Mouse (Mus musculus): ENCODE results near the gene Slc4a10.

Gene Slc4a10

DNA sequence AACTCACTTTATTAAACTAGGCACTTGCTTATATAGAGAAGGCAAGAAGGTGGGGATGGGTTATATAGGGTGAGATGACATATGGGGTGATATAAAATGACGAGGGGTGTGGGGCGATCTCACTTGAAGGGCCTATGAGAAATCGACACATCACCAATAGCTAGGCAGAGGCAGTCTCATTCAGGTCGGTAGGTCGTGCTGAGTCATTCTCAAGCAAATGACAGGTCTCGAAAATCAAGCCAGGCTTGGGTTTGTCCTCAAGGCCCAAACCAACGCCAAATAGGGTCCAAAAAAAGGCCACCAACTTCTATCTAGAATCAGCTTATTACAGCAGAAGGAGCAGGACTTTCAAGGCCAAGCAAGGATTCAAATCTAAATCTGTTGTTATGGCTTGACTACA lies 233.5 kb downstream of the Slc4a10 start:
- no peak for DNase-seq

- DNase-seq, result no peak
Measured at GRCm38 (mm10) chr2:62285026-62285425, 238.8 kb downstream of the Slc4a10 start.

GRCm38 (mm10) chr2:62285847-62286246 lies 239.6 kb downstream of the Slc4a10 start:
- DNase-seq, result no peak

DNA sequence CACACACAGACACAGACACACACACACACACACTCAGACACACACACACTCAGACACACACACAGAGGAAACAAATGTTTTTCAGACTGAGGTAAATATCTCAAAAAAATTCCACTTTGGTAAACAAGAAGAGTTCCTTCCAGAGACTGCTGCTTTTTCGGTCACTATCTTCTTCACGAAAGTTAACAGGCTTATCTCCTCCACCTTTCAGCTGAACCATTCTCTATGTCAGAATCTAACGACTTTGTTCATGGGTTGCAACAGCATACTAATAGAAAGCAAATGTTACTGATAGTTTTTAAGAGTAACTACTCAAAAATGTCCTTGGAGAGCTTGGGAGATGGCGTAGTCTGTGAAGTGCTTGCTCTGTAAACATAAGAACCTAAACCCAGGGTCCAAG lies 241.3 kb downstream of the Slc4a10 start:
- DNase-seq, result no peak

- no peak for DNase-seq
Measured at GRCm38 (mm10) chr2:62293846-62294245, 247.6 kb downstream of the Slc4a10 start.

- DNase-seq, result no peak
Measured at GRCm38 (mm10) chr2:62301716-62302115, 255.5 kb downstream of the Slc4a10 start.

- DNase-seq, result no peak
Measured at GRCm38 (mm10) chr2:62306978-62307377, 260.7 kb downstream of the Slc4a10 start.

DNA sequence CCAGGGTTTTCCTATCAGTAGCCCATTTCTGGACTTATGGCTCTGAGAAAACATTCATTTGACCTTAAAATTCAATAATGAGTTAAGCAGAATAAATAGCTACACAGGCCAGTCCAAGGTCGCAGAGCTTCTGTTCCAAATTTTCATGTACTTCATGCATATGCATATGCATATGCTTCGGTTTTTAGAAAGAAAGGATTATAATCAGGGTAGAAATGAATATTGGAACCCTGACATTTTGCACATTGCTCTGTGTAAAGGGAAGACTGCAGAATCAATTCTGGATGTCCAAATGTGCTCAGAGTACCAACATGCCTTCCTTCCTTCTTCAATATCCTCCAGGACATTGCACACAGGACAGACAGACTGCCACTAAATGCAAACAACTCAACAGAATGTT lies 261.2 kb downstream of the Slc4a10 start:
- no peak for DNase-seq

DNA sequence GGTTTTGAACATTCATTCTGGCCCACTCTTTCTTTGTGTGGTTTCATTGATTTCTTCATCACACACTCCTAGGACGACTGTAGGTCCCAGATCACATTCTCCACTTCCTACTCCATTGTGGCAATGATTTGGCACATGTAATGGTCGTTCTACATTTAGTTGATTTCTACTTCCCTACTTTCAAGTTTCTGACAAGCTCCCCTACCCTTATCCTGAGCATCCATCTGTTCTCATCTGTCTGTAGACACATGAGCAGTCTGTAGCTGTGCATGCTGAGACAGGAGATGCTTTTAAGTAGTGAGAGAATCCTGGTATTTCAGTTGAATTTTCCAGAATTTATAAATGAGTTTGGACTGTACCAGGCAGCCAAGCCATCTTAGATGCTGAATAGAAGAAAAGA lies 270.7 kb downstream of the Slc4a10 start:
- no peak for DNase-seq

DNA sequence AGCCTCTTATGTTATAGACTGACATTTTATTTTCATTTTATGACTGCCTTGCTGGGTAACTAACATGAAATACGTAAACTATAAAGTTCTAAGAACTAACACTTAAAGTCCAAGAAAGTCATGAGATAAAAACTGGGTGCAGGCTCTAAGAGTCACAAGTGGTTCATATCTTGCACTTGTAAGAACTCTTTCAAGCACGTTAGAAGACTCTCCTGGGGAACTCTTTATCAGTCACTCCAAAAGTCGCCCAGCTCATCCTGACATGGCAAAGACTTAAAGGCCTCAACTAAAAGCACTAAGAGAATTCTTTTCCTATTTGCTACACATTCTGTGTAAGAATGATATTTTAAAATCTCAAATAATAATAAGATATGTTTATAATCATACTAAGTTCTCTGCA lies 273.2 kb downstream of the Slc4a10 start:
- DNase-seq, result no peak

DNA sequence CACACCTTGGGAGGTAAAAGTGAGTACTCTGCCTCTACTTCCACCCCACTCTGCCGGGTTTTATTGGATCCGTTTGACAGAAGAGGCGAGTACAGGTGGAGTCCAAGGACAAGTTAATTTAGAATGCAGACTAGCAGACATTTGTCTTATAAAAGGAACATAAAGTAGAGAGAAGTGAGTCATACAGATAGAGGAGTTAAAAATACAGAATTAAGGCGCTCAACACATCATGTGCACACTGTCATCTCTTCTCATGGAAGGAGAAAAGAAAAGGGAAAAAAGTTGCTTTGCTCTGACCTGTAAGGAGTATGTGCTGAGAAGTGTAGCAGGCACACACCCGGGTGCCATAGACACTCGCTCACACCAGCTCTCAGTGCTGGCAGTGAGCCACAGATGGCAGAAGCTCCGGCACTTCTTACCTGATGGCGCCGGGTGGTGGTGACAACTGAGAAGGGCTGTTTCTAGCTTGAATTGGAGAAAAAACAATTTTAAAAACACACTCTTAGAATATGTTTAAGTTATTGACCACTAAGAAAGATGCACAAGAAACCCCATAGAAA lies 276.9 kb downstream of the Slc4a10 start:
- peak in 1 of 2 experiments; percentile 5 for DNase-seq

DNA sequence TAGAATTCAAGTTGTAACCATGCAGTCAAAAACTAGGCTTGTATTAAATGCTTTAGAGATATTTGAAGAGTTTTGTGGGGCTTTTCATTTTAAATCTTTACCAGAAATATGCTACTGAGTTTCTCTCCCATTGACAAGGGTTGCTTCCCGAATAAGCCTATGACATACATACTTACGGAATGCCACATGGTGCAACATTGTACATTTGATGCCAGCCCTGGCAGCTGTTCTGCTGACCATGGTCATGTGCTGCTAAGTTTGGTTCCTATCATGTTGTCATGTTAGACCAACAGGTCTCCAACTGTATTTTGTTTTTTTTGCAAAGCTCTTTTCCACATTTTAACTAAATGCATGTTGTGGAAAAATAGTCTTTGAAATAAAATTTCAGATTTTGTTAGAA lies 279.1 kb downstream of the Slc4a10 start:
- no peak for DNase-seq

- DNase-seq, result no peak
Measured at GRCm38 (mm10) chr2:62331913-62332312, 285.7 kb downstream of the Slc4a10 start.

DNA sequence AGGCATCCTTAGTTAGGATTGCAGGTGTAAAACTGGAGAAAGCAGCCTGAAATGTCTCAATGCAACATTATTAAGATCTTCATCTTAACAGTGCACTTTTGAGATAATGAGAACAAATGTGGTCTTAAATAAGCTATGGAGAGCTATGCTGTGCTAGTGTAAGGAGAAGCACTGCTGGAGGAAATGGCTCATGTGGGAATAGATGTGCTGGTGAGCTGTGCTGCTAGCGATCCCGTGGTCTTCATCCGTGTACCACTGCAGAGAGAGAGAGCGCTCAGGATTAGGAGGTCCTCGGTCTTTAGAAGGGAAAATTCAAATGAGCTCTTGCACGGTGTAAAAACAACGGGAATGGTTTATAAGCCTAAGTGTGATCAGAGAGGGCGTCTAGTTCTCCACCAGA lies 286.2 kb downstream of the Slc4a10 start:
- no peak for DNase-seq

DNA sequence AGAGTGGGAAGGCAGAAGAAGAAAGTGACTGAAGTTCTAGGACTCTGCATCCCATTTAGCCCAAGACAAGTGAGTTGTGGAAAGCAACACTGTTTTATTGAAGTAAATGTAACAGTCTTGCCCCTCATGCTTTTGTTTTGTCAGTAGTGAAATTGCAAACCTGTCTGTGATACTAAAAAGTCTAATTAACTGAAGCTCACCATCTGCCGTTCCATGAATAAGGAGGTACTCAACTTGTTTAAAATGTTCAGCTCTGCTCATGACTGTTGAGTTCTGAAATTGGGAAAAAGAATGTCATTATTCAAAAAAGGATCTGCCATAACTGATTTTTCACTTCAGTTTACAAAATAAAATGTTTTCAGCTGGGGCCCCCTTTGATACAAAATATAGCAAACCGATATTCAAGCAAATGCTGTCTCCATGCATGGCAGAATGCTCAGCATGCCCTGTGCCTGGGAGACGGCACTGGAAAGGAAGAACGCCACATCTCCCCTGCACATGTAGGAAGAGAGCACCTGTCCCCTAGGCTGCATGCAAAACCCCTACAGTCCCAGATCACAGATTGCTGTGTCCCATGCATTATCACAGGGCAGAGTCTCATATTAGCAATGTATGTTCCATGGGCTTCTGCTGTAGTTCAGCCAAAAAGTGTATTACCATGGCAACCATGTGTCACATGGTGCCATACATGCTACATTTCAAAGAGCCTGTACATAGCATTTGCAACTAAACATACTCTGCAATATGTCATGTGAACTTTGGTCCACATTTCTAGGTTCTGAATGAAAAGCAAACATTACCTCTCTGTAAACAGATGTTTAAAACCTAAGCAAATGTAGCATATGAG lies 288.4 kb downstream of the Slc4a10 start:
- DNase-seq, result no peak

- no peak for DNase-seq
Measured at GRCm38 (mm10) chr2:62337086-62337485, 290.8 kb downstream of the Slc4a10 start.

GRCm38 (mm10) chr2:62339222-62339944 lies 293.1 kb downstream of the Slc4a10 start:
- DNase-seq, result no peak

- no peak for DNase-seq
Measured at GRCm38 (mm10) chr2:62341061-62341733, 294.9 kb downstream of the Slc4a10 start.

GRCm38 (mm10) chr2:62341734-62342128 lies 295.5 kb downstream of the Slc4a10 start:
- no peak for DNase-seq

DNA sequence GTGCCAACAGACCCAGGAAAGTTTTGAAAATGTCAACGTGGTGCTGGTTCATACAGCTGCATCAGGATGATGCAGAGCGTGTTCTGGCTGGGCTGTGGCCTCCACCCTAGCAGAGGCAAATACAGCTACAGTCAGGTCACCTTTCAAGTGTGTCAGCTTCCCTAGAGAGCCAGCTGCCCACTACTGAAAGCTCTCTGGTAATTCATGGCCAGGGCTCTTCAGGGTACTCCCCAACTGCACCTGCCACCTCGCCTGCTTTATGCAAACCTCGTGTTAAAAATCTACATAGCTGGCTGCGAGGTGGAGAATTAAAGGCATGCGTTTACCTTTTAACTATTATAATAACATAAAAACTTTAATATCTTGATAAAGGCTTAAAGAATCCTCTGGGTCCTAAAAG lies 298.1 kb downstream of the Slc4a10 start:
- no peak for DNase-seq

- DNase-seq, result no peak
Measured at GRCm38 (mm10) chr2:62346771-62347170, 300.5 kb downstream of the Slc4a10 start.

GRCm38 (mm10) chr2:62347762-62348161 lies 301.5 kb downstream of the Slc4a10 start:
- DNase-seq, result no peak

GRCm38 (mm10) chr2:62352035-62352434 lies 305.8 kb downstream of the Slc4a10 start:
- DNase-seq, result no peak
